Mouse (Mus musculus): ENCODE measurements at regions not wholly inside any gene's neighbourhood (a gene's known extent, or its start where the extent isn't known, plus 50 kb on each side); places are given as distances from the start of the nearest gene placed in this dataset.

DNA sequence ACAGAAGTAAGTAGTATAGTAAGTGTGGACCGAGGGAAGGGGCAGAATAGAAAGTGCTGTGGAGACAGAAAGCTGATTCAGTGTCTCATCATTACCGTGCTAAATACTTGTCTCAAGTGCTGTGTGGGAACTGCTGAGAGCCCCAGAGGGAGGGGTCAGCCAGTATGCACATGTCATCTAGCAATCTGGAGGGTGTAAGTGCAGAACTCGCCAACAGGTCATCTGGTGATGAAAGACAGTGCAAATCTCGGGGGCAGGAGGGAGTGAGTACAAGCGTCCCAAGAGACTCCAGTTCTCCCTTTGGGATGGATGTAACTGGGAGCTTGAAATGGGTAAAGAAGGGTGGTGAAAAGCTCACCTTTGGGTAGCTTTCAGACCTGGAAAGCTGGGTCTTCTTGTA, 535.7 kb downstream of the Bcl11a start:
- no peak for DNase-seq

DNA sequence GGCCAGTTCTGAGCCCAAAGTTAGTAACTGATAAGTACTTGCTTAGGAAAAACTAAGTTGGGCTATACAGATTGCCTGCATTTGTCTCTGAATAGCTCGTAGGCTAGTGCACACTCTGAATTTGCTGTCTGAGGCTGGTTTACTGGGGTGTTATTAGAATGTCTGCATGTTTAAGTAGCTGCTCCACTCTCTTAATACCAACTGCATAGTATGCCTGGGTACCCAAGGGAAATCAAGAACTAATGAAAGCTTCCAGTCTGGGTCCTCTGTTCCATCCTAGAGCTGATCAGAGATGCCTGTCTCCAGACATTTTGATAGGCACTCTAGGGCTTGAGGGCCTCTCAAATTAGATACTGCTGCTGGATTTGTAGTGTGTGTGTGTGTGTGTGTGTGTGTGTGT, 537.6 kb downstream of the Bcl11a start:
- no peak for DNase-seq

DNA sequence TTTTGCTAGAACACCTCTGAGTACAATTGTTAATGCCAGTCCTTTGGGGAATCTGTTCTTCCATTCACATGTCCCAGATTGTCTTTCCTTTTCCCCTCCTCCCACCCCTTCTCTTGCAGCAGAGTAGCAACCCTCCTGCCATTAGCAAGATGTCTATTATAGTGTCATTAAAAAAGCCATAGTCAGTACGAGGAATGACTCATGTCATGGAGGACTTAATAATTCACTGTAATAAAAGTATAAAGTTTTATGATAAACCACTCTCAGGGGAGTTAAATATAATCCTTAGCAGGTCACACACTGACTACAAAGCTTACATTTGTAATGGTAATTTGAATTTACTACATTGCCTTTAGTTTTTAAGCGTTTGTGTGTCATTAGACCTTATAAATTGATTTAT, 540.7 kb downstream of the Bcl11a start:
- DNase-seq, result no peak

DNA sequence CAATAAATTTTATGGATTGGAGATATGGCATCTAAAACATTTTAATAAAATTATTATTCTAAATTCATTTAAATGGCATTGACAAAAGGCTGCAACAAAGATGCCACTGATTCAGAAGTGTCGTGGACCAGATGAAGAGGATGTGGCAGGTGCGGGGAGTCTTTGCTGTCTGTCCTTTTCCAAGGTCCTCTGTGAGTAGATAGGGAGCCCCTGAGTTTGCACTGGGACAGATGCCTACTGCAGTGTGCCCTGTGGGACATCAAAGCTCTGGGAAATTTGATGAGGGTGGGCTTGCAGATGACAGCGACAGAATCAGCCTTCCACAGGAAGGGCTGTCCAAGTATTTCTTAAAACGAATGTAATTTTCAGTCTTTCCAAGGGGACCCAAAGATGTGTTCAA, 541.2 kb downstream of the Bcl11a start:
- DNase-seq, result no peak

DNA sequence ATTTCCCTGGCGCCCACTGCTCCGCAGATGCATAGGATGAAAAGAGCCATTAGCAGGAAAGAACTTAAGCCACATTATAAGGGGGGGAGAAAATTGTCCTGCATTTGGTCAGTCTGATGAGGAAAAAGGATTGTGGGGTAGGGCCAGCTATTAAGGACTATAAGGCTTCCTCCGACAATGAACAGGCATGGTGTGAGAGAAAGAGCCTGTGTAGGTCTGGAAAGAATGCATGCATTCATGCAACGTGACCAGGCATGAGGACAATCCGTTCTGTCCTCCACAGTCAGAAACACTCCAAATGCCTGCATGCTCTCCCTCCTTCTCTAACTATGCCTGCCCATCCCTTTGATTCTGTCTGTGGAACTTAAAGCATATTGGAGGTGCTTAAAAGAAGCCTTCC, 550.8 kb downstream of the Bcl11a start:
- no peak for DNase-seq

DNA sequence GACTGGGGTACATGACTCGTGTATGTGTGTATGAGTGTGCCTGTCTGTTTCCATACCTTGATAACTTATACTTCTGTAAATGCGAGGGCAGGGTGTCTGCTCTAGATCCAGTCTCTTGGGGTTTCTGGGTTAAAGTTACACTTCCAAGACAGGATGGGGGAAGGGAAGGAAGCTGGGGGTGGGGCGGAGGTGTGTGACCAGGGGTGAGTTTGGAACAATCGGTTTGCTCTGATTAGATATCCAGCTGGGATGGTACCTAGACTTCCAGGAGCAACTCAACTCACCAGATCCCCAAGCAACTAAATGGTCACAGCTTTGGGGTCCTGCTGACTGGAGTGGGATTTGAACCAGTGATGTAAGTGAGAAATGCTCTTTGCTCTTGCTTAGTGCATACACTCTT, 551.6 kb downstream of the Bcl11a start:
- DNase-seq, result no peak

DNA sequence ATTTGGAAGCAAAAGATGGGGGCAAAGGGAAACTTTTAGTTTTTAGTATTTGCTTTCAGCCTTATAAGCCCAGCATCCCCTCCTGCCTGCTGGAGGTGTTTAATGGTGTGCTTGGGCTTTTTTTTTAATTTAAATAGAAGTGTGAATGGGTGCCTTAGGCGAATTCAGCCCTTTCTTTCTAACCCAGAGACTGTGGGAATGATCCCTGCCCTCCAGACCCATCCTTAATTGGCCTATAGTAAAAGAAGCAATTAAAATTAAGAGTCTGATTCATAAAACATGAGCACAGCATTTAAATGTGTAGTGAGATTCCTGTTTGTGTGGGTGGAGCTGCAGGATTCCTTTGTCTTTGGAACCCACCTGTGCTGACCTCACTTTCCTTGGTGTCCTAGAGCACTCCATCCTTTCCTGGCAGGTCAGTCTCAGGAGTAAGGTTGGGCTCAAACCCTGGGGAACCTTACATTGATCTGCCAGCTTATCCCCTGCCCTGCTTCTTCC, 552.6 kb downstream of the Bcl11a start:
- DNase-seq, result no peak

DNA sequence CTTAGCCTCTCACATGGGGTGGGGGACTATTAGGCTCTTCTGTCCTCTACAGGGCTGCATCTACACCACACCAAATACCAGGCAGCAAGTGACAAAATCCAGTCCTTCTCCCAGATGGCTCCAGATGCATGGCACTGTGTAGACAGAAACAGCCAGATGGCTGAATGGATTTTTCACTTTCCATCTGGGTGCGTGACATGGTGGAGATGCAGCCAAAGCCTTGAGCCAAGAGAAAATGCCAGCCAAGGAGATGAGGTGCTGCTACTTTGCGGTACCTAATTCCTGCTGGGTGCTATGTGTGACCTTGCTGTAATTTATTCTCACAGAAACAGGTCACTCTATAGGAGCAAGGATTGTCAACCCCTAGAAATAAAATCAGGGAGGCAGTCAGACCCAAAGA, 553.8 kb downstream of the Bcl11a start:
- DNase-seq, result no peak

DNA sequence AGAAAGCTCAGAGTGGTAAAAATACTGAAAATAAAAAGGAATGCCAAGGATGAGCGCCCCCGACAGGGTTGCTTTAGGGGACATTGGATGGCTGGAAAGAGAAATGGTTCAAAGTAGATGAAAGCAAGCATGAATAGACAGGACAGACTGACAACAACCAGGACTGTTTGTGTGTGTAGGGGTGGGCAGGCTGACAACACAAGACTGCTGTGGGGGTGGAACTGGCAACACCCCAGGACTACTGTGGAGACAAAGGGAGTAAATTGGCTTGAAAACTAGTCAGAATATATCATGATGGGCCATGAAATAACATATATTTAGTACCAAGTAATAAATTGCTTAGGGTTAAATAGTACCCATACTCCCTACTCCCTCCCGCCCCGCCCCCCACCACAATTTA, 558.9 kb downstream of the Bcl11a start:
- DNase-seq, result no peak

DNA sequence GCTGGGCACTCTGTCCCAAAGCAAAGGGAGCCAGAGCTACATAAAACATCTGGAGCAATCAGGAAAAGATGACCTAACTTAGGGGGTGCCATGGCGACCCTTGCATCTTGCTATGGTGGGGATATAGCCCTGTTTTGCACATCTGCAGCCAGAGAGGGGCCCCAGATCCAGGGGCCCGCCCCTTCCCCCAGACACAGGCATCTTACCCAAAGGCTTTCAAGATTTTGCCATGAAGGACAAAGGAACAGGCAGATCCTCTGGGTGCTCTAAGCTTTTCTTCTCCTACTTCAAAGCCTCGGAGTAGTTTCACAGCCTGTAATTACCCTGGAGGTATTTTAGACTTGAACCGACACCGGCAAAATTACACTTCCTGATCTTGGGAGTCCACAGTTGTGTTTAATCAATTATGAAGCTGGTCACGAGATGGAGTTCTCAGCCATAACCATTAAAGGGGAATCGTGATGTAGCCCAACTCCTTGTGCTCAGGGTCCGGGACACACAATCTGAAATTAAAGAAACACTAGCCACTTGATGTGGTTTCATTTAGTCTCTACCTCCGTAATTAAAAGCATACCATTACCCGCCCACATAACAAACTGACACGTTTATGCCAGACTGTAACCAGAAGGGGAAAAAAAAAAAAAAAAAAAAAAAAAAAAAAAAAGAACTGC, 565.7 kb downstream of the Bcl11a start:
- no peak for DNase-seq

DNA sequence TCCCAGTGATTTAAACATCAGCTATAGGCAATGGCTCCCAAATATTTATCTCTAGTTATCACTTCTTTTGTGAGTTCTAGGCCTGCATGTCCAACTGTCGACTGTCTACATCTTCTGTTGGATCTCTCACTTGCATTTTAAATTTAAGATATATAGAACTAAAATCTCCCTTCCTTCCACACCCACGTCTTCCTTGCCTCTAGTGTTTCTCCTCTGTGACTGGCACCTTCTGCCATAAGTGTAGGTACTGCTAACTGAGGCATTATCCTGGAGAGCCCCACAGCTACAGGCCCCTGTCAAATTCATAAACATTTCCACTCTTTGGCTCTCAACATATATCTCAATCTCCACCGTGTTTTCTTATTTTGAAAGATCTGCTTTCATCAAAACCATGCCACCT, 575.0 kb downstream of the Bcl11a start:
- DNase-seq, result no peak

DNA sequence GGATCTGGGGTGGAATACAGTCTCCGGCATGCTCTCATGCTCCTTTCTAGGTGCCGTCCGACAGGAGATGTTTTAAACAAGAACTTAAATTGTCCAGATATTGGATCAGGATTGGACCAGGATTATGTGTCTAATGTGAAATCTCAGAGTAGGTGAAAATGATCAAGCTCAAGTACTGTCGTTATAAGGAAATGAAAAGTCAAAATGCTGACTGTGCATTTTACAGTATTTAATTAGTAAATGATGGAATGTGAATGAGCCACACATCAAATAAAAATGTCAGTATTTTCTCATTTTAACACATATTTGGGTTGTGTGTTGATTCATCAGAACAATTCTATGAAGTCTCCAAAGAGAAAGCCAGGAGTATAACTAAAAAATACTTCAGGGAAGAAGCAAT, 586.2 kb downstream of the Bcl11a start:
- no peak for DNase-seq

DNA sequence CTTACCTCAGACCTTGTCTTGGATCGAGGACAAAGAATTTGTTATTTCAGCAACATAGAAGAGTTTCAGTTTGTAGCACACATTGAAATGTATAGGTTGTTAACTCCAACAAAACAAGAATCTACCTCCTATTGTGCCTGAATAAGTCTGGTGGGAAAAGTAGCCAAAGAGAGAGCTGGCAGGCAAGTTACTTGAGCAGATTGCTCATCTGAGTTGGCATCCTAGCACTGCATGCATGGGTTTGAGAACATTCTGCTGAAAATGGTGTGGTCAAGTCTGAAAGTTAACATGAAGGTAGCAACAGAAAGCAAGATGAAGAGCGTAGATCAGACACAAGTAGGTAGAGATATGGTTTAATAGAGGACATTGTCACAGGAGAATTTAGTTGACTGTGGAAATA, 587.5 kb downstream of the Bcl11a start:
- DNase-seq, result no peak

DNA sequence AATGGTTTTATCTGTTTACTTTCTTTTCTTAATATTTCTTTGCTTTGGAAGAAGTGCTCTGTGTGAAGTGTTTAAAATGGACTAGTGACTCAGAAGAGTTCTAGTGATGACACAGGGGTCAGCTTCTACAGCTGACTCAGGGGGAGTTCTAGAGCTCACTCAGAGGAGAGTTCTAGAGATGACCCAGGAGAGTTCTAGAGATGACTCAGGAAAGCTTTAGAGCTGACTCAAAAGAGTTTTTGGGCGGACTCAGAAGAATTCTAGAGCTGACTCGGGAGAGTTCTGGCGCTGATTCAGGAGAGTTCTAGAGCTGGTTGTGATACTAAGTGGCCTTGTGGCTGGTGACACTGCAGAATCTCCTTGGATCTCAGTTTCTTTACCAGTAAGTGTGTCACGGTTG, 593.8 kb downstream of the Bcl11a start:
- DNase-seq, result no peak

DNA sequence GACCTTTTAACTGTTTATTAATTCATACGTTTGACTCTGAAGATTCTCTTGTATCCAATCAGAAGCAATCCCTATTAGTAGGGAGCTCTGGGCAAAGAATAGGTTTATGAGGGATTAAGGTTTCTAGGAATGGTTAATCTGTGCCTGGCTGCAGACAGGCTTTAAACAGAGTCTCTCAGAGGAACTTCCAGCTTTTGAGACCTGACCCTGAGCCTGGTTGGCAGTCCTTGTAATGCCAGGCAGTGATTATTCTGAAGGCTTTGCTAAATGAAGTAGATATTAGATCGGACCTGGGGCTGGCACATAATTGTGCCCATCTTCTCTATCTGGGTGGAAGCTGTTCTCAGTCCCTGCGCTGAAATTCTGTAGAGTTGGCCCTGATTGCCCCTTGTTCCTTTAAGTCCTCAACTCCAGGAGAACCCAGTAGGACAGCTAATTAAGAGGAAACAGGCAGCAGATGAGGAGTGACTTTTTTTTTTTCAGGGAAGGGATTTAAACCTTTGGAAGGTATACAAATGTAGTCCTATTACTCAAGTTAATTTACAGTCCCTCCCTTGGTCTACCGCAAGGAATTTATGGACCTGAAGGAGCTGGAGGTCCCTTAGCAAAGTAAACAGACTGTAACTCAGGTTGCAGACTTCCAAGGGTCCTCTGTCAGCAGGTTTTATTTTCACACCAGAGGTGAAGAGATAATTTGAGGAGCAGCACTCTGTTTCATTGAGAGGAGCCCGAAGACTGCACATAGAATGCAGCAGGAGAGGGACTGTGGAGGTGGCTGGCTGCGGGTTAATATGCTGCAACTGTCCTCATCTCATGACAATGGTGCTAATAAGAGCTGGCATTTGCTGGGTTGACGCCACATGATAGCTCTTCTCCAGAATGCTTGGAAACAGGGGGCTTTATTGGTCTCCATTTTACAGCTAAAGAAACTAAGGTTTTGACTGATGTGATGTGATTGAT, 595.7 kb downstream of the Bcl11a start:
- DNase-seq, result no peak

DNA sequence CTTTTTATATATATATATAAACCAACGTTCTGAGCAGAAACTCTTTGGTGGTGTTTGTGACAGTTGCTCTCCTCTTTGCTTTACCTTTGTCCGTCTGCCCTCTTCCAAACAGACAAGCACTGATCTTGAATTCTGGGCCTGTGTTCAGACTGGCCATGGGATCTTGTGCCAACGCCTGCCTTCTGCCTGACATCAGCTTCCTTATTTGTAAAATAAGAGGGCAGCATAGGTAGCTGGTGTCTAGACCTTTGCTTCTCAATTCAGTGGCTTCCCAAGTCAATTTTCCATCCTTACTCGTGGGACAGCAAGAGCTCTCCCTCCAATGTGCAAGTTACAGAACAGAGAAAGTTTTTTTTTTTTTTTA, 596.3 kb downstream of the Bcl11a start:
- DNase-seq, result no peak

DNA sequence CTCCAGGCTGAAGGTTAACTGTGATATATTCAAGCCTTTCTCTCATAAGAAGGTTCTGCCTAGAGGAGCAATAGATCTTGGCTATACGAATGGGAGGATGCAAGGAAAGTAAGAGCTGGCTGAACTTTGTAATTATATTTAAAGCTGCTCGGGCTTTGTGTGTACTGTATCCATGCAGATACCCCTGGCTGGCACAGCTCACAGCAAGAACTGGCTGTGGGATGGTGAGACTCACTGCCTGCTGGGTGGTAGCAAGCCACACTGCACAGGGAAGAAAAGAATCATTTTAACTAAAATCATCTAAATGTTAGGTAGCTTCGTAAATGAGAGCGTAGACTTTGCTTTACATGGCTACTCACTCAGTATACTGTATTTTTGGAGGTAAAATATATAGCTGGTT, 599.2 kb downstream of the Bcl11a start:
- DNase-seq, result no peak

DNA sequence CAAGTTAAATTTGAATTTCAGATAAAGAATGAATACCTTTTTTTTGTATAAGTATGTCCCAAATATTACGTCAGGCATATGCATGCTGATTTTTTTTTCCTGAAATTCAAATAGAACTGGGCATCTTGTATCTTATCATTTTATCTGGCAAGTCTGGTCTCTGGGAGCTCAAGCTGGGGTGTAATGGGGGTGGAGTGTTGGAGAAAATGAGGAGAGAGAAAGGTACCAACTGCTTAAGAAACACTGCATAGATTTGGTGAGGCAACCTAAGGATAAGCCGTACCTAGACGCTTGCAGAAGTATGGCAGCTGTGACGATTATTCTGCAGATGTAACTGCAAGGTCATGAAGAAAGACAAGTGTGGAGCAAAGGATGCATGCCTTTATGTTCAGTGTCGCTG, 601.7 kb downstream of the Bcl11a start:
- no peak for DNase-seq

DNA sequence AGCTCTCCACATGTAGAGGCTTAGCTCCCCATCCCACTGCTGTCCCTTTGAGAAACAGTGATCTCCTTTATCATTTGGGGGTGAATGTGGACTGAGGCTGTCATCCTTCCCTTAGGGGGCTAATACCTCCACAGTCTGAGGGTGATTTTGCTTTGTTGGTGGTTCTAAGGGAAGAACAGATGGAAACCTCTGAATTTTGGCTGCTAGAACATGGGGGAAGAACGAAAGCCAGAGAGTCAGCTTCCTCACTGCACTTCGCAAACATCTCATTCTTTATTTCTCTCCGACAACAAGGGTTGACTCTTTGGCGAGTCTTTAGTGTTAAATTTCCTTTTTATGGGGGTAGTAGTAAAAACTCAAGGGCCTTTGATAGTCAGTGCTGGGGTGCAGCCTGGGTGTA, 604.6 kb downstream of the Bcl11a start:
- no peak for DNase-seq

DNA sequence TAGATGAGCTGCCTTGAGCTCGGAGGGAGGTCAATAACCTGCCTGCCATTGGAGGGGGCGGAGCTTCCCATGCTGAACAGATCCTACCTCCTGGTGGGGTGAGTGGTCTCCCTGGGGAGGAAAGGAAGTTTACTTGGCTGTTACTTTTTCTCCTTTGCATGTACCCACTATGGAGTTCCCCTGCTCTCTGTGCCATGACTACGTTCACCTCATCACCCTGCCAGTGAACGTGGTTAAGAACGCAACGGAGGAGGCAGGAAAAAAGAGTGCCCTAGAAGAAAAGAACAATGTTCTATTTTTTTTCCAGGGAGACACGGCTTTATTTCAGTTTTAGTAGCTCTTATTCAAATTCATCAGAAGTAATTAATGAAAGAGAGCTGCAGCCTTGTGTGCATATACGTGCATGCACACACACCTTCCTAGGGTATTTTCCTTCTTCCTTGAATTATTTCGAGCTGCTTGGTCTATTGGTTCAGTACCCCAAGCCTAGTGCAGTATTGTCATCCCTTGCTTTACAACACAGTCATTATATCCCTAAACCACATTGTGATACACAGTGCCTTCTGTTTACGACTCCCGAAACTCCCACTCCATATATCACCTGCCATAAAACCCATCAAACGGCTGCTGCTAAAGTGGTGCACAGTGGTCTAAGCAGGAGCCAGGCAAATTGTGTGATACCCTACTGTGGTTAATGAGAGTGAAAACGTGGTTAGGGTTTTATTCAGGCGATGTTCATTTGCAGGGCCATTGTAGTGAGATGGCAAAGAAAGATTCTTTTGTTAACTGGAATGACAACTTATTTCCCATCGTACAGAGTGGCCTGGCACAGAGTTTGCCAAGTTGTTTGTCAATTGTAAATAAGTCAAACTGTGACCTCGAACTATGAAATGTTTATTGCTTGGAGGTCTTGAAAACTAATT, 608.0 kb downstream of the Bcl11a start:
- DNase-seq, result no peak

DNA sequence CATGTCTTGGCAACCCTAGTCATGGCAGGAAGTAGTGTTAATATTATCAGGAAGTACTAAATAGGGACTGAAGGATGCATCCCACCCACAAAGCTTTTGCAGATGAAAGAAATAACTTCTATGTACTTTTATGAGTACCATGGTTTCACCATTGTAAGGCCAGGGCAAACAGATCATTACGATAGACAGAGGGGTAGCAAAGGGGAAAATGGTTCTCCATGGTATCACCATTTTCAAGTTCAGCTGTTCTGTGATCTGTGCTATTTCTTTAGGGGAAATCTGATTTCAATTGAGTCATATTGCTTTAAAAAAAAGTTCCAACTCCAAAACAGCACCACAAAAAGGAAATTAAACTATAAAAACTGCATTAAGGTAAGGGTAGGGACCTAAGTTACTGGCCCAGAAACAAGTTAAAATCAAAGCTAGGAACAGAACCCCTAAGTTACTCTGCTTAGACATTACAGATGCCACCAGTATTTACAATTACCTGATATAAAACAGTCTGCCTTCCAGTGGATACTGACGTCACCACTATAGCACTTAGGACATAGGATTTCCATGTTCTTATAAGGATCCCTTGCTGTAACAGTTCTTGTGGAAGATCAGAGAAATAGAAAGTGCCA, 610.4 kb downstream of the Bcl11a start:
- no peak for DNase-seq

DNA sequence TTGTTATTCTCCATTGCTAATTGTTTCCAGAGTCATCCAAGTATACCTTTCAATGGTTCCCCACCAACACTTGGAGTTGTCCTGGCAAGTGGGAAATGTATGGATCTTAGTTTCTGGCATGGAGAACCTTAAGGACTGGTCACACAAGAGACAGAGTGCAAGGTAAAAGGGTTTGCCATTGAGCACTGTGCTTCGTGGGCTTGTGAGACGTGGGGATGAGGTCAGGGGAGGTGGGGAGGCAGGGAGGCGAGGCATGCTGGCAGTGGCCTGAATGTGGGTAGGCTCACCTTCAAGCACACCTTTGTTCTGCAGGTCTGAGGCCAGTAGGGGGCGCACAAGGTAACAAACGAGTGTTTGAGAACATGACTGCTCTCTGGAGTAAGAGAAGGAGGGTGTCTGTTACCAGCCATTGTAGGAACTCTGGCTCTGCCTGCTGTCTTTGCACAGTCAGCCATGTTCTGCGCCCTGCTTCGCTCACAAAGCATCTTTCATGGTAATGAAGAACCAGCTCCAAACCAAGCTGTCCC, 612.0 kb downstream of the Bcl11a start:
- peak; percentile 16 for DNase-seq

DNA sequence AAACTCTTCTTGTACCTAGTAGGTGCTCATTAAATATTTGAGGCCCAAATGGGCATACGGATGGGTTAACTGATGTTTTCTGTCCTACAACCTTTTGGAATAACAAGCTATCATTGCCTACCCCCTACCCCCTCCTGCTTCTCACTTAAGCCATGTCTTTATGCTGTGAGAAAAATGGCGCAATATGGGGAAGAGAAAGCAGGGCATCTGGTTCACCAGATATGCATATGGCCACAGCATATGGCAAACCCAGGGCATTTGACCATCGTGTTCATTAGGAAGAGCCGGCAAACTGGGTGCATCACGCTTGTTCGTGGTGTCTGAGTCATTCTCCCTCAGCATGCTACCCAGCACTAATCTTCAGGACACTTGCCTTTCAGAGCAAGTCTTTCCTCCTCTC, 616.1 kb downstream of the Bcl11a start:
- no peak for DNase-seq

Data from kidney, postnatal 14 days (tissue).